Mouse (Mus musculus) midbrain, embryonic 11.5 days (tissue): ENCODE data around the gene Tcf25. TPM values are rescaled to one million over a fixed set of nuclear protein-coding genes. Genes with fewer than 3 reads are reported as not detected.
A peak's percentile ranks its signal among the peaks of the same experiment; 100 is the strongest.

ENCODE experiments used
- ATAC-seq: fragments of 200-750 bp; cut with Nextera tagmentation; 2 replicates; pipeline ENCODE4 v1.8.0; 2017; ENCODE audit warnings: moderate TSS enrichment, moderate library complexity; ENCODE audit not compliant: low FRiP score
- DNase-seq: peaks from one replicate; pipeline ENCODE4 v3.0.0; 2015; ENCODE audit warnings: low spot score; ENCODE audit errors: missing footprints
- H3K27ac ChIP-seq: fragments of 300-500 bp; sonication (generic); 2 replicates; pipeline ENCODE4 v1.5.1; 2014; ENCODE audit warnings: low read depth, low read length
- H3K27me3 ChIP-seq: fragments of 300-500 bp; sonication (generic); 2 replicates; pipeline ENCODE4 v1.6.1; 2014; ENCODE audit warnings: mild to moderate bottlenecking, low read length, moderate library complexity, mixed read lengths; ENCODE audit not compliant: control insufficient read depth, insufficient read depth
- H3K36me3 ChIP-seq: fragments of 300-500 bp; sonication (generic); 2 replicates; pipeline ENCODE4 v1.6.1; 2014; ENCODE audit warnings: mild to moderate bottlenecking, low read length, moderate library complexity, mixed read lengths; ENCODE audit not compliant: control insufficient read depth, insufficient read depth
- H3K4me1 ChIP-seq: fragments of 300-500 bp; sonication (generic); 2 replicates; pipeline ENCODE4 v1.6.1; 2014; ENCODE audit warnings: low read length; ENCODE audit not compliant: control insufficient read depth, insufficient read depth
- H3K4me2 ChIP-seq: fragments of 300-500 bp; sonication (generic); 2 replicates; pipeline ENCODE4 v1.6.1; 2014; ENCODE audit warnings: mild to moderate bottlenecking, moderate library complexity
- H3K4me3 ChIP-seq: fragments of 300-500 bp; sonication (generic); 2 replicates; pipeline ENCODE4 v1.5.1; 2014; ENCODE audit warnings: low read depth, low read length
- H3K9ac ChIP-seq: fragments of 300-500 bp; sonication (generic); 2 replicates; pipeline ENCODE4 v1.6.1; 2014; ENCODE audit warnings: low read length
- H3K9me3 ChIP-seq: fragments of 300-500 bp; sonication (generic); 2 replicates; pipeline ENCODE4 v1.6.1; 2016; ENCODE audit warnings: low read length; ENCODE audit not compliant: control insufficient read depth
- WGBS: fragments of 180-500 bp; shearing (Covaris S2); extraction: QIAGEN DNeasy Blood & Tissue Kit; methylation state at CpG from one replicate; pipeline ENCODE4 v1.1.7; 2014; 5-methylcytosine and 5-hydroxymethylcytosine counted together
- polyA plus RNA-seq: library from polyadenylated mRNA; unstranded; fragments of >200 nt; fragmentation: Nextera tagmentation; extraction: Ambion mirVana; gene quantifications from 2 replicates; pipeline ENCODE4 v1.2.1, GENCODE M21; 2014

Gene Tcf25
- polyA plus RNA-seq, 1 experiment from 2014 or later, result 181 TPM

GRCm38 (mm10) chr8:123333091-123333587 lies 40.4 kb upstream of the Tcf25 start:
- 2% methylated on average over 21 of the region's 21 CpGs for WGBS
- Histone ChIP-seq H3K27me3 (no peaks in the 10 kb centered on the region), H3K27ac (peak overlapping the region; percentile 68), H3K9me3 (no peaks in the 10 kb centered on the region), H3K4me1 (peaks cover 12% of the 10 kb centered on the region), H3K4me2 (peak overlapping the region; percentile 88), H3K36me3 (no peaks in the 10 kb centered on the region), H3K4me3 (peak overlapping the region; percentile 87), H3K9ac (peak overlapping the region; percentile 90)
- peak; percentile 92 for DNase-seq
- ATAC-seq, result peak; percentile 55

- Histone ChIP-seq H3K9ac (peak overlapping the region; percentile 24), H3K4me1 (peaks cover 12% of the 10 kb centered on the region), H3K4me2 (peak overlapping the region; percentile 88), H3K27me3 (no peaks in the 10 kb centered on the region), H3K36me3 (no peaks in the 10 kb centered on the region), H3K27ac (peak overlapping the region; percentile 41), H3K4me3 (peak overlapping the region; percentile 87), H3K9me3 (no peaks in the 10 kb centered on the region)
- 6% methylated on average over 7 of the region's 7 CpGs for WGBS
- DNase-seq, result peak; percentile 85
- no peak for ATAC-seq
Measured at GRCm38 (mm10) chr8:123333864-123334263, 39.7 kb upstream of the Tcf25 start.

DNA sequence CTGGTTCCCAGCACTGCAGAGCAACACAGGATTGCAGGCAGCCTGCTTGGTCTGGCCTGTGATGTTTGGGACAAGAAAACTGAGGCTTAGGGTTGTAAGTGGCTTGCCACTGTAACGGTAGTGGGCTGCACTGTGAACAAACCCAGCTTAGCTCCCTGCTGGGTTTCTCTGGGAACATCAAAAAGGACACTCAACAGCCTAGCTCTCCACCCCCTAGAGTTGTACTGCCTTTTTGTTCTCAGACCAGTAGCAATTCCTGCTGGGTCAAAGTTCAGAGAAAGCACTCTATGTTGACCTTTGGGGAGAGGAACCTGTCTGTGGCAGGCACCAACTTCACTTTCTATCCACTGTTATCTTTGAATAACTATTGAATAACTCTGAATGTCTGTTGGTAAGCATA lies 39.1 kb upstream of the Tcf25 start:
- ATAC-seq, result no peak

GRCm38 (mm10) chr8:123337475-123337874 lies 36.1 kb upstream of the Tcf25 start:
- H3K4me2 ChIP-seq, result no peak overlapping the region
- no peaks in the 10 kb centered on the region for H3K27me3 ChIP-seq
- H3K9ac ChIP-seq, result no peak overlapping the region
- no peak overlapping the region for H3K4me3 ChIP-seq
- H3K4me1 ChIP-seq, result peaks cover 12% of the 10 kb centered on the region
- no peaks in the 10 kb centered on the region for H3K36me3 ChIP-seq
- ATAC-seq (no peak), DNase-seq (no peak)
- H3K27ac ChIP-seq, result no peak overlapping the region
- 91% methylated on average over 3 of the region's 3 CpGs for WGBS
- H3K9me3 ChIP-seq, result no peaks in the 10 kb centered on the region

More for the DNA sequence above, 39.1 kb upstream of the Tcf25 start:
- peak overlapping the region; percentile 24 for H3K9ac ChIP-seq
- no peaks in the 10 kb centered on the region for H3K27me3 ChIP-seq
- H3K36me3 ChIP-seq, result no peaks in the 10 kb centered on the region
- H3K4me1 ChIP-seq, result peaks cover 12% of the 10 kb centered on the region
- H3K27ac ChIP-seq, result peak overlapping the region; percentile 41
- 0% methylated on average over 1 of the region's 1 CpGs for WGBS
- peak overlapping the region; percentile 87 for H3K4me3 ChIP-seq
- peak overlapping the region; percentile 88 for H3K4me2 ChIP-seq
- no peak for DNase-seq
- no peaks in the 10 kb centered on the region for H3K9me3 ChIP-seq

GRCm38 (mm10) chr8:123340071-123340470 lies 33.5 kb upstream of the Tcf25 start:
- Histone ChIP-seq H3K9ac (no peak overlapping the region), H3K27me3 (no peaks in the 10 kb centered on the region), H3K27ac (no peak overlapping the region), H3K4me3 (no peak overlapping the region), H3K9me3 (no peaks in the 10 kb centered on the region), H3K4me1 (no peaks in the 10 kb centered on the region), H3K36me3 (no peaks in the 10 kb centered on the region), H3K4me2 (no peak overlapping the region)
- no peak for ATAC-seq
- DNase-seq, result no peak
- 95% methylated on average over 4 of the region's 4 CpGs for WGBS

DNA sequence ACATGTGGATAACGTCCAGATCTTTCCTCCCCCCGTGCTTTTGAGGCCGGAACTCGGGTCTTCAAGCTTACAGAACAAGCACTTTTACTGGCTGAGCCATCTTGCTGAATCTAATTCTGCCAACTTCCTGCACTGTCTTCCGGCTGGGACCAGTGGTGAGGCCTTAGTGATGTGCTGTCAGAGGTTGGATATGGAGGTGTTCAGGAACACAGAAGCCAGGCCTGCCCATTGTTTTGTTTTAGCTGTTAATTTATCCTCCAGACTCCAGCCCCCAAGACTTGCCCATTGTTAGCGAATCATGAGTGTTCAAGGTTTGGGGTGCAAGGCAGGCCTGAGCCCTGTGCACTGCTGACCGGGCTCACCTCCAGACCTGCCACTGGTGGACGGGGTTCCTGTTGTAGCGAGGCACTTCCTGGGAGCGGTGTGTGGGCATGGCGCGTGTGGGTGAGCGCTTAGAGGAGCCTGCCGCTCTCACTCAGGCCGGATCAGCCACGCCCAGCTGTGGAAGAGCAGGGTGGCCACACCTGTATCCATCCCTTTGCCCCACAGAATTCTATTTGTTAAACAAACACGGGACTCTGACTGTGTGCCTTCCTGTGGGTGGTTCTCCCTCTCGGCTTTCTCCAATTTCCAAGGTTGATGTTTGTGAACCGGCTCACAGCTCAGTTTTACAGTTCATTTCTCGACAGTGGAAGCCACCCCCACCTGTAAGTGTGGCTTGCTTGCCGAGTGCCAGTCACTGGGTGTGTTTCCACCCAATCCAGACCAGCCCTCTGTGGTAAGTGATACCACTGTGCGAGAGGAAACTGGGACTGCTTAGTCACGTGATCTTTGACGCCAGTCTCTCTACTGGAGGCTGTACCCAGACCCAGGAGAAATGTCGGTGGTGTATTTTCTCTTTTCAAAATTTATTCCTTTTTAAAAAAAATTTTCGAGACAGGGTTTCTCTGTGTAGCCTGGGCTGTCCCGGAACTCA lies 32.2 kb upstream of the Tcf25 start:
- H3K27me3 ChIP-seq, result no peaks in the 10 kb centered on the region
- no peak overlapping the region for H3K27ac ChIP-seq
- no peaks in the 10 kb centered on the region for H3K36me3 ChIP-seq
- DNase-seq (no peak), ATAC-seq (no peak)
- H3K9me3 ChIP-seq, result no peaks in the 10 kb centered on the region
- no peaks in the 10 kb centered on the region for H3K4me1 ChIP-seq
- whole genome bisulfite sequencing, result 91% methylated on average over 27 of the region's 27 CpGs
- no peak overlapping the region for H3K4me3 ChIP-seq
- no peak overlapping the region for H3K4me2 ChIP-seq
- no peak overlapping the region for H3K9ac ChIP-seq

- DNase-seq (no peak), ATAC-seq (no peak)
- Histone ChIP-seq H3K27ac (no peak overlapping the region), H3K4me1 (no peaks in the 10 kb centered on the region), H3K9ac (no peak overlapping the region), H3K4me2 (no peak overlapping the region), H3K27me3 (no peaks in the 10 kb centered on the region), H3K36me3 (no peaks in the 10 kb centered on the region), H3K4me3 (no peak overlapping the region), H3K9me3 (no peaks in the 10 kb centered on the region)
- WGBS, result 92% methylated on average over 8 of the region's 8 CpGs
Measured at GRCm38 (mm10) chr8:123342253-123342652, 31.3 kb upstream of the Tcf25 start.

DNA sequence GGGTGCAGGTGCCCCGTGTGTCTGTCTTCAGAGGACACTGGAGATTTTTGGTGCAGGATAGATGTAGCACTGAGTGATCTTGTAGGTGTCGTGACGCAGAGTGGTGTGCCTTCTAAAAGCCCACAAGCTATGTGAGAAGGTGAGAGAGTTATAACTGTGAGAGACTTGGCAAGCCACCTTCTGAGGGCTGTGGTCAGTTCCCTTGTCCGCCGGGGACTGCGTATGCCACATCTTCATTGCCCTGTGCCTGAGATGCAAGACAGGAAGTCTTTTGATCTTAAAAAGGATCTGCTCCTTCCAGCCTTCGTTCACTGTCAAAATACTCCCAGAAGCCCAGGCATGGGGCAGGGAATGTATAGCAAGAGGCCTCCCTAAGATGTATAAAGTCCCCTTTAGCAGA lies 30.6 kb upstream of the Tcf25 start:
- no peaks in the 10 kb centered on the region for H3K4me1 ChIP-seq
- H3K36me3 ChIP-seq, result no peaks in the 10 kb centered on the region
- no peaks in the 10 kb centered on the region for H3K9me3 ChIP-seq
- H3K27me3 ChIP-seq, result no peaks in the 10 kb centered on the region
- no peak overlapping the region for H3K9ac ChIP-seq
- ATAC-seq (no peak), DNase-seq (no peak)
- H3K27ac ChIP-seq, result no peak overlapping the region
- H3K4me3 ChIP-seq, result no peak overlapping the region
- WGBS, result 85% methylated on average over 7 of the region's 7 CpGs
- H3K4me2 ChIP-seq, result no peak overlapping the region

DNA sequence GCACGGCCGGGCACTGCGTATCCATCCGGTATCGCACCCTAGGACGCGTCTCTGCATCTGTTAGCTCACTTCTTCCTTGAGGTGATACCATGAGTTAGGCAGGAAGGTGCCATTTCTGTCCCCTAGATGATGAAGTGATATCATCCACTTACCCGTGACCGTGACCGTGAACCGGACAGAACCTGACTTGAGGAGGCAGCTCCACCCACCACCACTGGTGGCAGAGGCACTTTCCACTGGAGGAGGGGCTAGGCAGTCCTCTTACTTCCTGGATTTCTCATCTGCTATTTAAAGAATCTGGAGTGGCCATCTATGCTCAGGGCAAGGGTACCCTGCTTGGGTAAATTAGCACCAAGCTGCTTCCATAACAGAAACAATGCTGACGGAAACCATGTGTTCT lies 30.1 kb upstream of the Tcf25 start:
- DNase-seq (no peak), ATAC-seq (no peak)
- Histone ChIP-seq H3K27ac (no peak overlapping the region), H3K4me2 (no peak overlapping the region), H3K9me3 (no peaks in the 10 kb centered on the region), H3K27me3 (no peaks in the 10 kb centered on the region), H3K36me3 (no peaks in the 10 kb centered on the region), H3K4me3 (no peak overlapping the region), H3K4me1 (no peaks in the 10 kb centered on the region), H3K9ac (no peak overlapping the region)
- 93% methylated on average over 12 of the region's 12 CpGs for WGBS
